Mouse (Mus musculus): ENCODE data around the gene Btrc. TPM values are rescaled to one million over a fixed set of nuclear protein-coding genes. Genes with fewer than 3 reads are reported as not detected.

Gene Btrc
- polyA plus RNA-seq (2015; fragmentation: Nextera tagmentation; extraction: Ambion mirVana) = 17.4 and 18.0 TPM in 2 replicates

GRCm38 (mm10) chr19:45363384-45363926, at the start of gene Btrc:
Gene Btrc (plus strand): TSS chr19:45363734.

DNA sequence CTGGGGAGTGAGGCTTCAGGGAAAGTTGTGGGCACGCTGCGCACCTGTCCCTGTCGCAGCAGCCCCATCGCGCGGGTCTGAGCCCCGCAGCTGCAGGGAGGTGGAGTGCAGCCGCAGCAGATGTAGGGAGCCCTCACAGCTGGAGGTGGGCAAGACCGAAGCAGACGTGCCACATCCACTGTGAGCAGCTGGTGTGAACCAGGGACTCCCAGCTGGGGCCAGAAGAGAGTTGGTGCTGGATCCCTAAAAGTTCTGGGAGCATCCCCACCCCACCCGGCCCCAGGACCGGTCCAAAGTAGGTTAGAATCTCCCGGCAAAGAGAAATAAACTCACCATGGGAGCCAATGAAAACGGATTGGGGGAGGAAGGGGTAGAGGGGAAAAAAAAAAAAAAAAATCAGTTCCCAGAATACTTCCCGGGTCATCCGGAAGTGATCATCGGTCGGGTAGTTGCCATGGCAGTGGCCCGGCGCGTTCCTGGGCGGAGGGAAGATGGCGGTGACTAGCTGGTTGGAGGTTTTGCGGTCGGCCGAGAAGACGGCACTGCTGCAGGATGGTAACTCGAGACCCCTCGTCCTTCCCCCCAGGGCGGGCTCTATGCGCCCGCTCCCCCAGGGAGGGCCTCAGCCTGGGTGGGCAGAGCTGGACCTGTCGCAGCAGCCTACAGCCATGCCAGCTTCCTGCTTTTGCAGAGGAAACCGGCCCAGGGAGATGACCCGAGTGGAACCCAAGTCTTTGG, 196.8 kb downstream of the Btrc start, which contains the start of the genes Poll and Gm17018:
TSS of gene Poll (minus strand) at position 379 of the 738 bp plus-strand sequence.
TSS of gene Gm17018 (plus strand) at position 463 of the 738 bp plus-strand sequence.

Other genes with a start within 250 kb of the Btrc start
- gene Tlx1, start 213.1 kb upstream of the Btrc start, polyA plus RNA-seq (2015; fragmentation: Nextera tagmentation; extraction: Ambion mirVana) = not detected in 2 replicates
- gene Lbx1, start 127.9 kb upstream of the Btrc start, polyA plus RNA-seq (2015; fragmentation: Nextera tagmentation; extraction: Ambion mirVana) = 0.05 TPM in 1 of 2 replicates, not detected in the other
- gene Poll, start 196.8 kb downstream of the Btrc start, polyA plus RNA-seq (2015; fragmentation: Nextera tagmentation; extraction: Ambion mirVana) = 6.4 and 6.7 TPM in 2 replicates
- gene Gm17018, start 196.9 kb downstream of the Btrc start, polyA plus RNA-seq (2015; fragmentation: Nextera tagmentation; extraction: Ambion mirVana) = 31.6 and 36.0 TPM in 2 replicates

All from urinary bladder, postnatal 0 days (tissue).